Mouse (Mus musculus): ENCODE measurements around the gene Sppl2b. TPM values are rescaled to one million over a fixed set of nuclear protein-coding genes. Genes with fewer than 3 reads are reported as not detected.
"Not testable (repeated sequence)": the region's sequence is repeated elsewhere in the genome, so short reads cannot be mapped to it uniquely, and the experiment has no call there.

Sppl2b gene
- polyA plus RNA-seq, 1 experiment from 2014 or later, result 27.7 TPM

GRCm38 (mm10) chr10:80823847-80824643, 31.0 kb upstream of the Sppl2b start:
- DNase-seq (ENCODE audit: low spot score), result peak; percentile 46

- DNase-seq (ENCODE audit: low spot score), result no peak
Measured at GRCm38 (mm10) chr10:80824827-80825226, 30.2 kb upstream of the Sppl2b start.

DNA sequence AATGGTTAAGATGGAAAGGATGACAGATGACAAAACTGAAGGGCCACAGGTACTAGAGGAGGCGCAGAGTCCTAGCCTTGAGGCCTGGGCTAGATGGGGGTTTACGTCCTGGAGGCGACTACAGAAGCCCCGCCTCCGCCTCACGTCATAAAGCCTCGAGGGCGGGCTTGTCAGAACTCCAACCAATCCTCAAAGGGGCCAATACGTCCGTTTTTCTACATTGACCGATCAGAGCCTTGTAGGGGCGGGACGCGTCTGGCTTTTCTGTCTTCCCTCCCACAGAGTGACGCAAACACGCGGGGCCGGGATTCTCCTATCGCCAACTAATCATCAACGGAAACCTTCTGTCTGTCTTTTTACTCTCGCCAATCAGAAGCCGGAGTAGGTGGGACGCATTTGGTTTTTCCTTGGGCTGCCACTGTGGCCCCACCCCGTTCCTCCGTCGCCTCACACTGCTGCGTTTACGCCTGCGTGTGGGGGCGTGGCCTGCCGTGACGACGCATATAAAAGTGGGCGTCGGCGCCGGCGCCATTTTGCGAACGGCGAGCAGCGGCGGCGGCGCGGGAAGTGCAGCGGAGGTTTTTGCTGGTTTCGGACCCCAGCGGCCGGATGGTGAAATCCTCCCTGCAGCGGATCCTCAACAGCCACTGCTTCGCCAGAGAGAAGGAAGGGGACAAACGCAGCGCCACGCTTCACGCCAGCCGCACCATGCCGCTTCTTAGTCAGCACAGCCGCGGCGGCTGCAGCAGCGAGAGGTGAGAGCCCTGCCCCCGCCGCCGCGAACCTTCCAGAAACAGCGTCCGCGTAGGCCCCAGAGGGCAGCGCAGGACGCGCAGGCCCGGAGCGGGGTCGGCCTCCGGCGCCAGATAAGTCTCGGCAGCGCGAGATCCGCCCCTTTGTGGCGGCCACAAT, 28.7 kb upstream of the Sppl2b start, which contains the start of gene Oaz1:
Gene Oaz1 (plus strand): TSS at position 506 of the 912 bp plus-strand sequence.
- DNase-seq (ENCODE audit: low spot score), result peak; percentile 99

GRCm38 (mm10) chr10:80827063-80827869, 27.8 kb upstream of the Sppl2b start:
- DNase-seq (ENCODE audit: low spot score), result no peak

DNA sequence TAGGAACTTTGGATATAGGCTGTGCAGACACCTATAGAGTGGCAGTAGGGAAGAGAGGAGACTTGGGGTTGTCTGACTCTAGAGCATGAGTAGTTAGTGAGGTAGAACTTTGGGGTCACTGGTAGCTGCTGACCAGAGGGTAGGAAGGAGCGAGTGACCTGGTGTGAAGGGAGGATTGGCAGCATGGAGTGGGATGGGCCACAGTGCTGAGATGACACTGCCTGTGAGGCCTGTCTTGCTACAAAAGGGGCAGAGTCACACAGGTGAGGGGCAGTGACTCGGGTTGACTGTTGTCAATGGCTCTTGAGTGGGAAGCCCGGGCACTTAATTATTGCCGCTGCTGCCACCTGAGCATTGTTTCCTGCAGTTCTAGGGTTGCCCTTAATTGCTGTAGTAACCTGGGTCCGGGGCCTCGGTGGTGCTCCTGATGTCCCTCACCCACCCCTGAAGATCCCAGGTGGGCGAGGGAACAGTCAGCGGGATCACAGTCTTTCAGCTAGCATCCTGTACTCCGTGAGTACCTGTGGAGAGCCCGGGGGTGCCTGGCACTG, 27.1 kb upstream of the Sppl2b start:
- no peak for DNase-seq (ENCODE audit: low spot score)

GRCm38 (mm10) chr10:80828587-80828986, 26.5 kb upstream of the Sppl2b start:
- not testable (repeated sequence) for DNase-seq (ENCODE audit: low spot score)

DNA sequence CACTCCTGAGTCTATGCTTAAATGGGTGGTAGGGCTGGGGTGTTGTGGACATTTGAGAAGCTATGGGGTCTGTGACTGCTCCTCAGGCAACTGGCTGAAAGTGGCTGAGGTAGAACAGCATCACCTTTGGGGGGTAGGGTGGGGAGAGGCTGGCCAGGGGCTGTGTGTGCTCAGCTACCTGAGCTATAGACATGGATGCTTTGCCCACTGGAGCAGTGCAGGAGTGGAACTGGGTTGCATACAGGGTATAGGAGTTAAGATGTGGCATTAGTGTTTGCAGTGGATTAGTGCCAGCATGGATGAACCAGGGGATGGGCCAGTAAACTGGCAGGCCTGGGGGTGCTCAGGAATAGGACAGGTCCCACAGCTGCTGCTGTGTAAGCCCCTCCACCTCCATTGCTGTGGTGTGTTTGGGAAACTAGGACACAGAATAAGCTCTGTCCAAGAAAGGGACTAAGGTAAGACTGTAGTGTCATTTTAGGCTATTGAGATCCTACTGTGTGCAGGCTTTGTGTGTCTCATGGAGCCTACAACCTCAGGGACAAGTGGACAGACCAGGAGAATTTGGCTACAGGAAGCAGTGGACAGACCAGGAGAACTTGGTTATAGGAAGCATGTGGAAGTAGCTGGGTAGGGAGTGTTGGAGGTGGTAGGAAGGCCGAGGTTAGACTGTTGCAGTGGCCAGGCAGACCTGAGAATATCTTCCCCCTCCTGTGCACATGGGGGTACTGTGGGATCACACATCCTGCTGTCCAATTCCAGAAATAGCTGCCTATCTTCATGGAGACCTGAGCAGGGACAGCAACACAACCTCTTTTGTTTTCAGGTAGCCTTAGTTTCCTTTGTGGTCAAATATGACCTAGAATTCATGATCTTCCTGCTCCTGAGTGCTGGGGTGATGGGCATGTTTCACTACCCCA, 25.5 kb upstream of the Sppl2b start:
- DNase-seq (ENCODE audit: low spot score), result no peak

DNA sequence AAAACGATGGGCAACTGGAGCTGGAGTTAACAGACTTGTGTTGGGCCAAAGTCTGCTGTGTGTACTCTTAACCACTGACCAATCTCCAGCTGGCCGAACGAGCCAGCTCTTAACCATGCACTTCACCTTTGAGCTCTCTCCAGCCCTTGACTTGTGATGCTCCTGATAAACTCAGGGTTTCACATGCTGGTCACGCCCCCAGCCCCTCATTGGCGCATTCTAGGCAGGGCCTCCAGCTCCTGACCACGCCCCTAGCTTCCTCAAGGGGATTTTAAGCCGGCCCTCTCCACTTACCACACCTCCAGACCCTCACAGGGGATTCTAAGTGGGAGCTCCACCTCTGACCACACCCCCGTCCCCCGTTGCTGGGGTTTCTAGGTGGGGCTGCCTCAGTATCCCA, 23.9 kb upstream of the Sppl2b start:
- DNase-seq (ENCODE audit: low spot score), result peak; percentile 63

- DNase-seq (ENCODE audit: low spot score), result no peak
Measured at GRCm38 (mm10) chr10:80832818-80833217, 22.3 kb upstream of the Sppl2b start.

DNA sequence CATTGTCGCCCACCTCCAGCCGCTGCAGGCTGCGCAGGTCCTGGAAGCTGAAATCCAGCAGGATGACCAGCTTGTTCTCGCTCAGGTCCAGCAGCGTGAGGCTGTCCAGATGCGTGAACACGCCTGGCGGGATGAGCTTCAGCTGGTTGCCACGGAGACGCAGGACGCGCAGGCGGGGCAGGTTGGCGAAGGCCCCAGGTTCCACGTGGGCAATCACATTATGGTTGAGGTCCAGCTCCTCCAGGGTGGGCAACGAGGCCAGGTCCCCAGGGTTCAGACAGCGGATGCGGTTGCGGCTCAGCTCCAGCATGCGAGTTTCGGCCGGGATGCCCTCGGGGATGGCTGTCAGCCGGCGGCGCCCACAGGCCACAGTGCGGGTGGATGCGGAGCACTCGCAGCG, 19.5 kb upstream of the Sppl2b start:
- no peak for DNase-seq (ENCODE audit: low spot score)

- no peak for DNase-seq (ENCODE audit: low spot score)
Measured at GRCm38 (mm10) chr10:80836949-80837379, 18.1 kb upstream of the Sppl2b start.

- no peak for DNase-seq (ENCODE audit: low spot score)
Measured at GRCm38 (mm10) chr10:80837827-80838226, 17.2 kb upstream of the Sppl2b start.

DNA sequence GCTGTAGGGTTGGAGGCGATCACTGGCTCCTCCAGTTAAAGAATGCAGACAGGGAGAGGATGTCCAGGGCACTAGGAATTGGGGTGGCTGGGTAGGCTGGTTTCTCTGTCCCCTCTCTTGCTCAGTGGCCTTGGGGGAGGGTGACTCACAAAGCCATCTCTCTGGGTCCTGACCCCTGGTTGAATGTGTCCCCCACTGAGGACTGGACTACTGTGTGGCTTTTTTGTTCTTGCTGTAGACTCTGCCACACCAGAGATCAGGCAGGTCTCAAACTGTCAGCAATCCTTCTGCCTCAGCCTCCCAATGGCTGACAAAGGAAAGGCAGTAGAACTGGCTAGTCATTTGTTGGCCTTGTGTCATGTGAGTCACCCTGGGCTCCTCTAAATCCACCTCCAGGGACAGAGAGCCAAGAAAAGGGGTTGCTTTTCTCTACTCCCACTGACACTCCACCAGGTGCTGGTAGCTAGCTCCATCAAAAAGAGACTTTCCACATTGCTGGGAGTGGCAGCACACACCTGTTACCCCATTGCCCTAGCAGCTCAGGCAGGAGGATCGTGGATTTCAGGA, 16.6 kb upstream of the Sppl2b start:
- DNase-seq (ENCODE audit: low spot score), result no peak

- DNase-seq (ENCODE audit: low spot score), result no peak
Measured at GRCm38 (mm10) chr10:80839848-80840247, 15.2 kb upstream of the Sppl2b start.

GRCm38 (mm10) chr10:80841685-80842084, 13.4 kb upstream of the Sppl2b start:
- no peak for DNase-seq (ENCODE audit: low spot score)

GRCm38 (mm10) chr10:80842334-80842733, 12.7 kb upstream of the Sppl2b start:
- no peak for DNase-seq (ENCODE audit: low spot score)

DNA sequence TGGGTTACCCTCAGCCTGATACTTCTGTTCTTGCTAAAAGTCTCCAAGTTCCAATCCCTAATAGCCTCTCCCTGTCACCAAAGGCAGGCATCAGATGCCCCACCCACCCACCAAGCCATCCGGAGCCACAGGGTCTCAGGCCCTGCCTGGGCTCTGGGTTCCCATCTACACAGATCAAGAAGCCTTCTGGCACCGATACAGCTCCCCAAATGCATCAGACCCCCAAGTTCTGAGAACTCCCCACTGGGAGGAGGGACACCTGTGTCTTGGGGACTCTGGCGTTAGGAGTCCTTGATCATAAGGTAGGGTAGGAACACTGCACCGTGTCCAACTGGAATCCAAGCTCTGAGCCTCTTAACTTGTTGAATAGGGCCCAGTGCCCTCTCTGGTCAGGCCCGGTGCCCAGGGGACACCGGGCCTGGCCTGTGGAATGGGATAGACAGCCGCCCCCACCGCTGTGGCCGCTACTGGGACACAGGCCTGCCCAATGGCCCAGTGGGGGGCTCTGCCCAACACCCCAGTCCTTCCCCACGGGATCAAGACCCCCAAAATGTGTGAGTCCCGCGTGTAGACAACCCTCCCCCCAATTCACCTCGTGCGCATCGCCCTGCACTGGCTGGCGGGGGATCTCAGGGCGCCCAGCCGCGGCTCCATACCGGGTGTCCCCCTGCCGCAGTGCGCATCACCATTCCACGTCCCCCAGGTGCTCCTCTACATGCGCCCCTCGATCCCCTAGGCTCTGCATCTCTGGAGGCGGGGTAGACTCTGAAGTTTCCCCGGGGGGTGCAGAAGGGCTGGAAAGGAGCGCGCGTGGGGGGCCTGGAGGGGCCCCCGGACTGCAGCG, 11.8 kb upstream of the Sppl2b start:
- DNase-seq (ENCODE audit: low spot score), result no peak

DNA sequence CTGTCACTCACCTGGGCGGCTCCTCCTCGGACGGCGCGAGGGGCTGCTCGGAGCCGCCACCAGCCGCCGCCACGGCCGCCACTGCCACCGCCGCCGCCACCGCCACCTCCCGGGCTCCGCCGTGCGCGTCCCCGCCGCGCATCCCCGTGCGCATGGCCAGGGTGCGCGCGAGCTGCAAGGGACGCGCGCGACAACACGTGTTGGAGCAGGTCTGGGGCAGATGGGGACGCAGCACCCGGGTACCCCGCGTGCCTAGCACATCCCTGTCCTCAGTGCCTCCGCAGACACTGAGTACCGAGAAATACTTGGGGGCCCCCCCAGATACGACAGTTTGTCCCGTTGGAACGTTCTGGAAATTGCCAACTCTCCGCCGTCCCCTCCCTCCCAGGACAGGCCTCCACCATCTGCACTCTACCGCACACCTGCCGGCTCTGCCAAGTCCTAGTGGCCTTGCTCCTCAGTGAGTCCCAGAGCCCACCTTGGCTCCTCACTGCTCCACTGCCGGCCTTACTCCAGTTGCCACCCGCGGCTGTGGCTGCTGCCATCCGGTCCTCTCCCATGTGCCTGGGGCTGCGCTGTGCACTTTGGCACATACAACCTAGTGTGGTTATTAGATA, 11.0 kb upstream of the Sppl2b start, which contains the start of gene Lingo3:
Gene Lingo3 (minus strand): TSS at position 109 of the 617 bp plus-strand sequence.
- DNase-seq (ENCODE audit: low spot score), result peak; percentile 29

All from thymus, postnatal 0 days (tissue).